Mouse (Mus musculus) cerebellum, adult (tissue): Measurements from ENCODE around the gene Tmem110.
A peak's percentile ranks its signal among the peaks of the same experiment; 100 is the strongest.

Experiments used
- ATAC-seq: cut with Nextera tagmentation; 2 replicates; pipeline ENCODE4 v1.9.2; 2017; ENCODE audit warnings: mild to moderate bottlenecking, moderate library complexity, mixed read lengths; ENCODE audit not compliant: insufficient number of reproducible peaks, low FRiP score, low TSS enrichment

The Tmem110 gene

DNA sequence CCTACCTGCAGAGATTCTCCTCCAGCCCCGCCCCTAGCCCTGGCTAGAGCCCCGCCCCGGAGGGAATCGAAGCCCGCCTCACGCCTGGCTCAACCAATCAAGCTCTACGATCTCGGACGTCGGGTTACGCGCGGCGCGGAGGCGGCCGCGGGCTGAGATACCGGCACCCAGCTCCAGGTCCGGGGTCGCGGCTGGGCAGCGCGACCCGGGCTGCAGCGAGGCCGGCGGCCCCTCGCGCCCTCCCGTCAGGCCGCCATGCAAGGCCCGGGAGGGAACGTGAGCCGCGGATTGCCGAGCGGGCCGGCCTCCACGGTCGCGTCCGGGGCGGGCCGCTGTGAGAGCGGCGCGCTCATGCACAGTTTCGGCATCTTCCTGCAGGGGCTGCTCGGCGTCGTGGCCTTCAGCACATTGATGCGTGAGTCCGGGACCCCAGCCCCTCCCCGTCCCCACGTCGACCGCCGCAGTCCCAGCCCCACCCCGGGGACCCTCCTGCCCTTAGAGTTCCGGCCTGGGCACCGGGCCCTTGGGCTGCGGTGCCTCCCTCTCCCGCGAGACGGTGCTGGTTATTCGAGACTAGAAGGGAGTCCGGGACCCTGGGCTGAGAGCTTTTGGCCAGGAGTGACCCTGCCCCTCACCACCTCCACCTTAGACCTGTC lies at the start of gene Tmem110:
Gene Tmem110, plus strand, starts transcription at position 115 of the 656 bp plus-strand sequence.
- ATAC-seq, result peak; percentile 95

DNA sequence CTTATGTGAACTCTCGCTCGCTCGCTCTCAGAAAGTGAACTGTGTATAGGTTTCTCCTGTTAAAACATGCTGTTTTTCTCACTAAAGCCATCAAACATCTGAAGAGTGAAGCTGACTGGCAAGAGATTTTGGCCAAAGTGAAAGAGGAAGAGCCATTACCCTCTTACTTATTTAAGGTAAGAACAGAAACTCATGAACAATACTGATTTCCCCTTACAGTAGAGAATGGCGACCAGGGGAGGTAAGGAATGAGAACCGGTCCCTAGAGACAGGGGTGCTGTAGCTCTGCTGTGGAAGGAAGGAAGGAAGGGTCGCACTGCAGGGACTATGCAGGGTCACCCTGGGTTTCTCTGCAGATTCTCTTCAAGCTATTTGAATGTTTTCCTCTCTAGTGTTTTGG lies 40.8 kb upstream of the Tmem110 start:
- ATAC-seq, result no peak

DNA sequence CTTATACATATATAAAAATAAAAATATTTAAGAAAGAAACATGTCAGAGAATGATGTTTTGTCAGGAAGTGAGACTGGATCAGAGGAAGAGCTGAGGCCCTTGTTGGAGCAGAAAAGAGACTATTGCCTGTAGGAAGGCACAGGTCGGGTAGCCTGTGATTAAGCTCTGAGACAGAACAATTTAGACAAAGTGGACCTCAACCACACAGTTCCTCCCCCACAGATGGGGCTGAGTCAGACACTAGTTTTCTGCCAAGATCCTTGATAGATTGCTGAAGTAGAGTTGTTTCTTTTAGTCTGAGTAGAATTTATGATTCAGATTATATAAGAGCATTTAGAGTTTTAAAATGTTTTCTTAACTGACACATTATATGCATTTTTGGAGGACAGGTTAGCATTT lies 35.9 kb upstream of the Tmem110 start:
- ATAC-seq, result no peak

DNA sequence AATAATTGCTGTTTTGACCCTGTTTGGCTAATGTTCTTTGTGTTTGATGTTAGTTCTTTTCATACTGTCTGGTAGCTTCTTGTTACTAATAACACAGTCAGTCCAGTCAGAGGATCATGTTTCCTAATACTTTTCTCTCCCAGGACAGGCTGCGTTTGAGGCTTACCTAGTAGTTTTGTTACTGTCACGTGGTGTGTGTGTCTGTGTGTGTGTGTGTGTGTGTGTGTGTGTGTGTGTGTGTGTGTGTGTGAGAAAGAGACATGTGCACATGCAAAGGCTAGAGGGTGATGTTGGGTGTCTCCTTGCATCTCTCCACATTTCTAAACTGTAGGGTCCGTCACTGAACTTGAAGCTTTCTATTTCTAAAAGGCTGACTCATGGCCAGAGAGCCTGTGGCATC lies 32.5 kb upstream of the Tmem110 start:
- ATAC-seq, result no peak

DNA sequence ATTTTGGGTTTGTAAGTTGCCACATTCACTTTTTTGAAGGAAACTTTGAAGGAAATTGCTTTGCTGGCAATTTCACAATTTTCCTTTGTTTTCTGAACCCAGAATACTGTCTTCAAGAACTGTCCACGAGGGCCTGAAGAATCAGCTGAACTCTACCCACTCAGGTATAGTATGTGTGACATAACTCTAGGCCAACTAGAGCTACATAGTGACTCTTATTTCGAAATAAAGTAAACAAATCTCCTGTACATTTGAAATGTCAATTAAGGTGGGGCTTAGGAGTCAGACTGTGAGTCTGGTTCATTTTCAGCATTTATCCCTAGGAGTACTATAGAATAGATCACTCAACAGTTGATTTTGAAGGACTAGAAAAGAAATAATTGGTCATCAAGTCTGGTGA lies 23.6 kb upstream of the Tmem110 start:
- ATAC-seq, result no peak

DNA sequence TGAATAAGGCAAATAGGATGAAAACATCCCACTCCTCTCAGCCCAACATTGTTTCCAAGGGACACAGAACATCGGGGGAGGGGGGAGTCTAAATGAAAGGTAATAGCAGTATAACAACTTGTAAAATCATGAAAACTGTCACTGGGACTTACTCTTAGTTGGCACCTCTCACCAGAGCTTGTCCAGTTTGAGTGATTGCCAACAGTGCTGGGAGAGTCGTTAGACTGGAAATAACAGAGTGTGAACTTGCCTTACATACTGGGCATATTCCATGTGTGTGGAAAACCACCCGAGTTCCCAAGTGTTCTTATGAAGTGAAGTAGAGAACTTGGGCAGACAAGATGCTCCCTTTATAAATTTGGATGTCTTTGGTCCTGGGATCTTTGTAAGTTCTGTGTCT lies 4.3 kb upstream of the Tmem110 start:
- no peak for ATAC-seq

DNA sequence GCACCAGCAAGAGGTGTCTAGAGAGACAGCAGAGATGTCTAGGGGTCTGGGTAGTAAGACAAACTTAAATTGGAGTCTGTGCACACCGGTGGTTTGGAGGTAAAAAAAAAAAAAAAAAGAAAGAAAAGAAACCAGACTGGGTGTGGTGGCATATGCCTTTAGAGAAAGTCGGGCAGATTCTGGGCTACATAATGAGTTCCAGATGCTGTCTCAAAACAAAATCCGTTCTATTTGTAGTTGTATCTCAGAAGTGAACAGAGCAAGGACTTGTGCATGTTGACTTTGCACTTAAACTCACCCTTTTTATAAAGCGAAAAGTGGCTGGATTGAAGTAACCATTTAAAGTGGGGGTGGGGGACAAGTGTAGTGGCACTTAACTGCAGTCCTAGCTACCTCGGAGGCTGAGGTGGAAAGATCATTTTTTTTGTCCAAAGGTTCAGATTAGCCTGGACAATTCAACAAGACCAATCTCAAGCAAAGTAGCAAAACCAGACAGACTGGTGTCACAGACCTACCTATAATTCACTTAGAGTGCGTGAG lies 864 bp upstream of the Tmem110 start:
- no peak for ATAC-seq

DNA sequence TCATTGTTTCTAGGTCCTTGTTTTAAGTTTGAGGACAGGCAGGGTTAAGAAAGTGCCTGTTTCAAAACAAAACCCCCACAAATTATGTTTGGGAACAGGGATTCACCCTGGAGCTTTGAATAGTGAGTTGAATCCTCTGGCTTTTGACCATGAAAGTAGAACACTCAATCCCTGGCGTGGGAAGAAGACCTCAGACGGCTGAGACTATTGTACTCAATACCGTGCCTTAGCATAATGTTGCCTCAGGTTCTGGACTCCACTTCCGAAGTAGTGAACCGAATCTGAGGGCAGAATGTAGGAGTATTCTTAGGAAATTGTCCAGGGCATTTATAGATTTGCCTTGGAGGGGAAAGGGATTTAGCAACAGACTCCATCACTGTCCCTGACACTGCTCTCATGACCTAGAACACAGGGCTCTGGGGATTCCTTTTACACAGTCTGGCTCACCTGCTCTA lies 342 bp upstream of the Tmem110 start:
- ATAC-seq, result 0 out of 2 replicates have a peak, but pooled peaks have one; percentile 16

DNA sequence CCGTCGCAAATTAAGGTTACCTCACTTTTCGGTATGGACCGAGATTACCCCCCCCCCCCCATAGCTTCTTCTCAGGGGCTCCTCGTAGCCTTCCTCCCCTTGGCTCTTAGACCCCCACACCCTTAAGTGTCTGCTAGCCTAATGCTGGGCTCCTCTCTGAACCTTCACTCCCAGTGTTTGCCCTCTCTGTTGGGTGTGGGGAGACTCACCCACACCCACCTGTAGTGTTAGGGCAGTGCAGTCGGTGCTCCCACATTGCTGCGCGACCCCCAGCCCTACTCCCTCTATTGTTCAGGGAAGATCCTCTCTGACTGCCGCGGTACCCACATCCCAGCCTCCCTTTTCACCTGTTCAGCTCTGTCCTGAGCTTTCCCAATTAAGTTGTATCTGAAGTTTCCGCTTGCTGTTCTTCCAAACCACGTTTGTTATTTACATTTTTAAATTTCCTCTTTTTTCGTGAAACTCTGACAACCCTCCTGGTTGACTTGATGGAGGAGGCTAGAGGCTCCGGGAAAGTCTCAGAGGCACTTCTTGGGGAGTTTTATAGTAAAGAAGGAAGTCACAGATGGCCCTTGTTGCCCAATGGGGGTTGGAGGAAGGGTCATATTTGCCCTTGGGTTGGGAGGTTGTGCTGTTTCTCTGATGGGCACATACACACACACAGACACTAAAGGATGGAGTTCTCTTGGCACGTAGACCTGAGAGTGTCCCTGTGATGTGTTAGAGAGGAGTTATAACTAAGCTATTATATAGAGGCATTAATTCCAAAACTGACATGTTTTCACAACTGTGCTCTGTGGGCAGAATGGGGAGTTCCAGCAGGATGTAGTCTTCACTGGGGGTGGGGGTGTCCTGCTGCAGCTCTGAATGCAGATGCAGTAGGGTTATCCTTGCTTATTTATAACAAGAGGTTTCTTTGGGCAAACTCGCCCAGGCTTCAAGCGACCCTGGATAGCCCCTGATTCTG lies 1.1 kb downstream of the Tmem110 start:
- ATAC-seq, result peak; percentile 17; the same call in 1 of the 2 replicates

DNA sequence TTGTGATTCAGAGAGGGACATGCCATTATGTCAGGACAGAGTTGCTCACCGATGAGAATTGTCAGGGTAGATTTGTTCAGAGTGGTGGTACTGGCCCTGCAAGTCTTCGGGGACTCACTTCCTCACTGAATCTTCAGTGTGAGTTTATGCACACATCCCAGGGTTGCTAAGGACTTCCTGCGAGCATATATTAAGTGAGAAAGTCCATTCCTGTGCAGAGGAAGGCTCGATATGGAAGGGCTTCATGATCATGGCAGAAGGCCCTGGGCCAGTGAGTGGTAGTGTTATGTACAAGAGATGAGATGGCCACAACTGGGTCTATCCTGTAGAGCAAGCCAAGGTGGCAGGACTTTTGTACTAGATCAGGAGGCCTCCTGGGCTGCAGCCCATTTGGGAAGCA lies 2.1 kb downstream of the Tmem110 start:
- ATAC-seq, result no peak

DNA sequence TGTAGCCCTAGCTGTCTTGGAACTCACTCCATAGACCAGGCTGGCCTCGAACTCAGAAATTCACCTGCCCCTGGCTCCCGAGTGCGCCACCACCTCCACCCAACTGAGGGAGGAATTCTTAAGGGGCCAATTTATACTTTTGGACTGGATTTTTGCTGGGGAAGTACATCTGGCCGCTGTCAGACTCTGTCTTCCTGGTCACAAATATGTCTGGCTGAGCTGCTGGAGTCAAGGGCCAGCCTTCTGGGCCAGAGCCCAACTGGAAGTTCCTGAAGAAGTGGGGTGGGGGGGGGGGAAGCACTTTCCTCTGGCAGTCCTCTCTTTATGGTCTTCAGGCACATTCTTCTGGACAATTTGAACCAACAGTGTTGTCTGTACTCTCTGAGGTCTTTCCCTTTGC lies 2.7 kb downstream of the Tmem110 start:
- ATAC-seq, result no peak

DNA sequence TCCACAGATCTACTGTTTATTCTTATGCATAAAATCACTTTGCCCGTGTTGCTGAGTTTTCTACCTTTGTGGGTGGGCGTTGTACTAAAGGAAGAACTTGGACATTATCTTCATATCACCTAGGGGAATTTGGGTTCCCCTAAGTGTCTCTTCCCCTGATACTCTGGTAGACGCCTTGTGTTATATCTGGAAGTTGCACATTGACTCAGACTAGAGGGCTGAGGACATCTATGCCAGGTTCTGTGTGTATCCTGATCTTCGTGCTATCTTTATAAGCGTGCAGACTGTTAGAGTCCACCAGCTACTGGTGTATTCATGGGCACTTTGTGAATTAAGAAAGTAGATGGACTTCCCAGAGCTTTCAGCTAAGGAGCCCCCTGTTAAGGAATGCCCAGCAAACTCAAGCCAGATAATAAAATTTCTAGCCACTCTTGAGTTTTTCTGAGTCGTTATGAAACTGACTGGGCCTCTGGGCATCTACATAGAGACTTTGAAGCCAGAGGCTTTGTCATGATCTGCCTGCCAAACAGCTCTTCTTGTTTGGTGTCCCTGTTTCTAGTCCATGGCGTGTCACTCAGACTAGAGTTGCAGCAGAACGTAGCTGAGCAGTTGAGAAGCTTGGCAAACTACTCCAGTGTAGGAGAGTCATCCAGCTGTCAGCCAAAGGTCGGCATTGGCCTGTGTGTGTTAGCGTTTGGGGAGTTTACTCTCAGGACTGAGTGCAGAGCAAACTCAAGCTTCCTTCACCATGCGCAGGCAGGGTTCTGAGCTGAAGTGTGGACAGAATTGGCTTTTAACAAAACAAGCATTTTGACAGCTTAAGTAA lies 3.5 kb downstream of the Tmem110 start:
- ATAC-seq, result no peak

DNA sequence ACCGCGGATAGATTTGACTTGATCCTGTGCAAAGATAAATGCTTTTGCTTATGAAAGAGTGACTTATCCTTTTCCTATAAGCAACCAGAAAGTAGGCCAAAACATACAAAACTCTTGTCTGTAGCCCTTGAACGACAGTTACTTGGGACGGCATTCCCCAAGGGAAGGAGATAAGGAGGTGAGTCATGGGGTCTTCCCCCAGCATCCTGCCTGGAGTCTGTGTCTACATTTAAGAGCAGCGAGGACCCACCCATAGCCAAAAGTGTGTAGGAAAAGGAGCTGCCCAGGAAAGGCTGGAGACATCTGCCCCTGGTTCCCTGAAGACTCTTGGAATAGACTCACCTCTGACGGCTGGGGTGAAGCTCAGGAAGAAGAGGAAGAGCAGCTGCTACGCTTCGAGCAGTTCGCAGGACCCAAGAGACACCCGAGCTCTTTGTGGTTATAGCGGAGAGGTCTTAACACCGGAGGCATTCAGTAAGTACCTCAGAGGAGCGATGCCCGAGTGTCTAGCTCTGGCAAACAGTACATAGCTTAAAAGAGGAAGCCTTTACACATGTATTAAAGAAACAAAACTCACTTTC lies 12.1 kb downstream of the Tmem110 start:
- ATAC-seq, result no peak

DNA sequence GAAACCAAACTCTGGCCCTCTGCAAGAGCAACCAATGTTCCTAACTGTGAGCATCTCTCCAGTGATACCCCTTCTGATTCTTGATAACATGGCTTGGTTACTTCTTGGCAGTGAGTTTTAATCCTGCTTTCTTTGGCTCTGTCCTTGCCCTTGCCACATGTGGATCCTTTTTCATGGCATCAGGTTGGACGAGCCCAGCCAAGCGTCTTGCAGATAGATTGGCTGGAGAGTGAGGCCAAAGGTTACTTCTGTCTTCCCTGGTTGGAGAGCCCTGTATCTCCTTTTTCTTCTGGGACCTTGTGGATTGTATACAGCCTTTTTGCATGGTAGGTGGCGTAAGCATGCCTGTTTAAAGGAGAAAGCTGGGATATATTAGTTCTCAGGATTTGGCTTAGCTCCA lies 18.3 kb downstream of the Tmem110 start:
- no peak for ATAC-seq

DNA sequence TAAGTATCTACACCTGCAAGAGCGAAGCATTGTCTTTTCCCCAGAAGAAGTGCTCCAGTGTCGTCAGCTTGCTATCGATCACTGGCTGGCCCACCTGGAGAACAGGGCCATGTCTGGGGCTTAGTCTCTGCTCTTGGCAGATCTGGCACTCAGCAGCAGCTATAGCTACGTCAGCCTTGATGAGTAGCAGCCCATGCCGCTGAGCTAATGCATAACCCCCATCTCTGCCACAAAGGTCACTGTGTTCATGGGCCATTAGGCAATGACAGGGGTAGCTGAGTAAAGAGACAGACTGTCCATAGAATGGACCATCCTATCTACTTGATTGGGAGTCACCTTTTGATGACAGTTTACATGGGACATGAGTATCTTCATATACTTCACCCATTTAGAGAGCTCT lies 25.1 kb downstream of the Tmem110 start:
- ATAC-seq, result no peak

DNA sequence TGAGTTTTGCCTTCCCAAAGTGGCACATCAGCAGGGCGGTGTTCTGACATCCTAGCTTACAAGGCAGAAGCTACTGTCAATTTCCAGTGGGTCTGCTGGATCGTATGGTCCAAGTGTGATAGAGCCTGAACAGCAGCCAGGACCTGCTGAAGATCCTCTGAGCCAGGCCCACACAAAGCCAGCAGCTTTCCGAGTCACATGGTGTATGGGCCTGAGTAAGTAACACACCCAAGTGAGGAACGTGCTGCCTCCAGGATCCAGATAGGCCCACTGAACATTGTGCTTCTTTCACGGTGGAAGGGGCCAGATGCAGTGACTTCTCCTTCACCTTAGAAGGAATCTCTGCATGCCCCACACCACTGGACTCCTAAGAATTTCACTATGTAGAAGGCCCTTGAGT lies 26.9 kb downstream of the Tmem110 start:
- ATAC-seq, result no peak

DNA sequence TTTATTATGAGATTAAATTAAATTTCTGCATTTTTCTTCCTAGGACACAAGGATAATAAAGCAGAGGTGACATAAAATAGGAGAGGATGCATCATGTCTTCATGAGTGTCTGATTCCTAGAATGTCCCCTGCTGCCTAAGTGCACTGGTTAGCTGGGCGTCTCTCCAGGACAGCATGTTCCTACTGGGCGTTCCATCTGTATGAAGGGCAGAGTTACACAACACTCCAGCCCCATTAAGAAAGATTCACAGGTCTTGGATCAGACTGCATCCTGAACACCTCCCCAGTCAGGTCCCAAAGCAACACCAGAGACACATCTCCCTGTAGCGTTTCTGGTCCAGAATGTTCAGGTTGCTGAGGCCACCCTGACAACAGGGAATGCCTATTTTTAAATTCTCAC lies 29.9 kb downstream of the Tmem110 start:
- ATAC-seq, result peak; percentile 64

DNA sequence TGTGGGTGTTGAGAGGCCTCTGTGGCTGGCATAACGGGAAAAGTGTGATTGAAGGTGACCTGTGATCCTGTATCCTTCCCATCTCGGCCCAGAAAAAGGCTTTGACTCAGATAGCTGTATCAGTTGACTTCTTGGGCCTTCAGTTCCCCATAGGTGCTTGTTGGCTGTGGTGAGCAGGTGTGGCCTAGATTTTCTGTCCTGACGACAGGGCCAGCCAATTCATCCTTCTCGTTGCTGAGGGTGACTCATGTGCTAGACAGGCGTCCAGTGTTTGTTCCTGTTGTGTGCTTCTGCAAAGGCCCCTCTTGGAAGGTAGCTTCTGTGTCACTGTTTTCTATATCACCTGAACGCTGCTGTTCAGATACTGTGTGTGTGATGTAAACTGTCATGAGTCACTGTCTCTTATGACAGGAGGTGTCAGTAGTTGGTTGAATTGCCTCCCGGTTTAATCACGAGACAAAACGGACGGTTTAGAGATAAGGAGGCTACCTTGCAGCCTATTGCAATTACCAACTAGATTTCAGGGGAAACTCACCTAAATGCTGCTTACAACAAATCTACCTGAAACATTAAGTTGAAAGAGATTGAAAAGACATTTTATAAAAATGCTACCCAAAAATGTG lies 31.6 kb downstream of the Tmem110 start:
- ATAC-seq, result peak; percentile 43; the same call in 1 of the 2 replicates

DNA sequence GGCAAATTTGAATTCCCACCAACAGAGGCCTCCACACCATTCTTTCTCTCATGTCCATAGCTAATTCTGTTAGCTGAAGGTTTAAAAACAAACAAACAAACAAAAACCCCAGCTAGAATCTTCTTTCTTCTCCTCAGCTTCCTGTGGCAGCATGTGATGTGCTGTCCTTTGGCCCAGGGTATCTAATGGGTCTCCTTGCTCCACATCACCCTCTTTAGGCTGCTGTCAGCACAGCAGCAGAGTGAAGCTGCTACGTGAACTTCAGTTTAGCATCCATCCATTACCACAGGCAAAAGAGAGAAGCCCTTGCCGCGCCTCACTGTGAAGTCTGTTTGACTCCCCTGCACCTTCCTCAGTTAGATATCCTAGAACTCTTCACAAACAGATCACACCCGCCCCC lies 32.6 kb downstream of the Tmem110 start:
- no peak for ATAC-seq
